Mouse (Mus musculus) frontal cortex, adult 2 months (tissue): ENCODE measurements at regions not wholly inside any gene's neighbourhood (a gene's known extent, or its start where the extent isn't known, plus 50 kb on each side); places are given as distances from the start of the nearest gene placed in this dataset.

Source experiments
- DNase-seq, 2 experiments: peaks; one replicate each; pipeline ENCODE4 v3.0.0; 2022; ENCODE audit warnings: low spot score in 1 of 2; ENCODE audit errors: extremely low spot score in 1 of 2

- no peak for DNase-seq
Measured at GRCm38 (mm10) chr8:77842392-77843139, 118.3 kb upstream of the Ednra start.

DNA sequence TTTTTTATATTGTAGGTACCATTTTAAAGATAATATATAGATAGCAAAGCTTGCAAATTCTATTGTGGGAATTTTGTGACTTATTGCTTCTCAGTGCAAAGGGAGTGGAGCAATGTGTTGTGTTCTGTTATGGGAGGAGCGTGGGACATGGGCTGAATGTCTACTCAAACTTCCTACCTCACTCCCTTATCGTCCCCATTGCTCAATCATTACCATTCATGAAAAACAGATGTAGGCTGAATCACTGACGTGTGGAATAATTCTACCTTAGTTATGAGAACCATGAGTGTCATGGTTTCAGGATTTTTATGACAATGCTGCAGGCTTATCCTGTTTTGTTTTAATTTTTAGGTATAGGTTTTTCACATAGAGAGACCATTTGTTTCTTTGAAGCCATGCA, 119.0 kb upstream of the Ednra start:
- DNase-seq, result no peak

GRCm38 (mm10) chr8:77850523-77850922, 126.3 kb upstream of the Ednra start:
- no peak for DNase-seq

- DNase-seq, result no peak
Measured at GRCm38 (mm10) chr8:77870264-77870663, 146.0 kb upstream of the Ednra start.

DNA sequence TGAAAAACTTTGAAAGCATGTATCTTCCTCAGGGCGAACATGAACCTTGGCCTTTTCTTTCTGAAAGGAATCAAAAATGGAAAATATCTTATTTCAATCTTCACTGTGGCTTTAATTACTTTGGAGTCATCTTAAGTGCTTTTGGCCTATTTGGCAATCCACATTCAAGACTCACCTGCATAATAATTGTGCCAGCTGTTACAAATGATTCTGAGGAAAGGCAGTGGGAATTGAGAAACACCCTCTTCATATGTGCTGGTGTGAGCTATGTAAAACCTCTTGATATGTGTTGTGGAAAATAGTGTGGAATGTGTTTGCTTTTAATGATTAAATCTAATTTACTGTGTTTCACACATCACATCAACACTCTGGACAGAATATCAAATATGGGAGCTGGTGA, 148.5 kb upstream of the Ednra start:
- no peak for DNase-seq

GRCm38 (mm10) chr8:77919776-77920175, 195.5 kb upstream of the Ednra start:
- DNase-seq, result no peak

GRCm38 (mm10) chr8:77921868-77922267, 197.6 kb upstream of the Ednra start:
- no peak for DNase-seq

- DNase-seq, result no peak
Measured at GRCm38 (mm10) chr8:77947702-77948101, 223.4 kb upstream of the Ednra start.

DNA sequence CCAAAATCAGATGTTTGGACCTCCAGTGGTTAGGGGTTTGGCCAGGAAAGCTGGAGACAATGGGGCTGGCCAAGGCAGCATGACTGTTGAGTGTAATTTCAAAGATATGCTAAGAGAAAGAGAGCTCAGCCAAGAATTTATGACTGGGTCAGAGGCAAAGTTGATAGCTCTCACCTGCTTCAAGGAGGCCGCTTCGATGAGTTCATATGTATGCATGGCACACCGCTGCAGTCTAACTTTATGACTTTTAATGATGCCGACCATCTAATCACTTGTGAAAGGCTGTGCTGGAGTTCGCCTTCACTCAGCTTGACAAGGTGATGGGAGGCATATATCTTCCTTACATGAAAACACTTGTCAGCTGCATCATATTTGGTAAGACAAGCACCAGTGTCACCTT, 225.4 kb upstream of the Ednra start:
- no peak for DNase-seq

- DNase-seq, result no peak
Measured at GRCm38 (mm10) chr8:77958814-77959372, 234.6 kb upstream of the Ednra start.

DNA sequence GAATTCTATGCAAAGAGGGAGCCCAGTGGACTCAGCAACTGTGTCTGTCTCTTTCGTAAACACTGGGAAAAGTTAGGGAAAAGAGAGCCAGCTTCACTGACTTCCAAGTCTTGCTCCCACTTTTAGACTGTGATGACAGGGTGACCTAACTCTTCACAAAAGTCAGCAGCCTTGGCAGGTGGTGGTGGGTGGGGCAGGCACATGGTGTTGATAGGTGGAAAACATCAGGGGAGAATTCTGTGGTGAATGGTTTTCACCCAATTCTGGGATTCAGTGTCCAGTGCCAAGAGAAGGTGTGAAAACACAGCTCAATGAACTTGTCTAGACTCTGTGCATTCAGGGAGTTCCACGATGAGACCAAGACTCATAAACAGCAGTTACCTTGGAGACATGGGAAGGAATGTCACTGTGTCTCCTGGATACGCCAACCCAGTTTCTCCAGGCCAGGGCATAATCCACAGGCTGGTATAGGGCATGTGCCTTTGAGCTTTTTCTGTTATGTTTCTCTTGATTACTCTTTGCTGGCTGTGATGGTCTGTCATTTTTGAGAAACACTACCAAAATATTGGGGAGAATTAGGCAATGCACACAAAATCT, 238.9 kb upstream of the Ednra start:
- DNase-seq, result no peak

- no peak for DNase-seq
Measured at GRCm38 (mm10) chr8:77970378-77970777, 242.7 kb upstream of the Ttc29 start.

DNA sequence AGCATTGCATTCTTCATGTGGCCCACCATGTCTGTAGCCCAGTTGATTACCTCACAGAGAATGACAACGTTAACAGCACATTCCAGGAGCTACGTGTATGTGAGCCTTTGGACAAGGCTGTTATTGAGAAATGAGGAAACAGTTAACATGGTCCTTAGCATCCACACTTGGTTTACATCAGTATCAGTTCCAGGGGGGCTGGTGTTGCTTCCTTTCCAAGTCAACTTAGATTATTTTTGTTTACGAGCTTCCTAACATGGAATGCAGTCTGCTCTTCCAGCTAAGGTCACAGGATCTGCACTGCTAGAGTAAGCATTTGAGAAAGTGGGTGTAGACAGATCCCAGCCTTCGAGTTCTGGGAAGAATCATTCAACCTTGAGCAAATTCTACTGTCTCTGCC, 239.4 kb upstream of the Ttc29 start:
- DNase-seq, result no peak

DNA sequence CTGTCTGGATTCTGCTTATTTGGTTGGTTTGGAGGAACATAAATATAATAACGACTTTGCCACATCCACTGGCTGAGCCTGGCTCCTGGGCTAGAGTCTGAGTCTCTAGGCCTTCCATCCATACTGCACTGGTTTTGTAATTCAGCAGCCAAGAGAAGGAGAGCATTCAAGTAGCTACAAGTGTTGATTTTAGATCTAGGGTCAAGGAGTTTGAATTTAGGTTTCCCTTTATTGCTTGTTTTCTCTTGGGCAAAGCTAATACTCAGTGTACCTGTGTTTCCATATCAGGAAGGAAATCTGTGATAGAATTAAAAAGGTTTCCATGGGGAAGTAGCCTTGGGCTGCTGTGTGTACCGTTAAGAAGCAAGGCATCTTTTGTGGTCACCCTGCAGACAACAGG, 234.0 kb upstream of the Ttc29 start:
- no peak for DNase-seq

DNA sequence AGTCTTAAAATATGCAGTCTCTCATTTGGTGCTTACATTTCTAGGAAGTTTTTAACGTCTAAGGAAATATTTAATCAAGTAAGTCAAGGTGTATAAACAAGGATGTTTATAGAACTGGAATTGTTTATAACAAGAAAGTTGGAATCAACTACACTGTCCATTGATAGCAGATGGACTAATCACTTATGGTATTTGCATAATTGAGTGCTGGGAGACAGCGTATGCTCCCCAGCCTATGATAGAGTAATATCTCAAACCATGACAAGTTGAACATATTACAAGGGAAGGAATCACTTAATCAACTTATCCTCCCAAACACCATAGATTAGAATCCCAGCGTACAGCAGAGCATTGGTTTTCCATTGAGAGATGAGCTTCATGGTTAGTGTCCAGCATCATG, 232.4 kb upstream of the Ttc29 start:
- no peak for DNase-seq

- DNase-seq, result no peak
Measured at GRCm38 (mm10) chr8:77982031-77982430, 231.1 kb upstream of the Ttc29 start.

DNA sequence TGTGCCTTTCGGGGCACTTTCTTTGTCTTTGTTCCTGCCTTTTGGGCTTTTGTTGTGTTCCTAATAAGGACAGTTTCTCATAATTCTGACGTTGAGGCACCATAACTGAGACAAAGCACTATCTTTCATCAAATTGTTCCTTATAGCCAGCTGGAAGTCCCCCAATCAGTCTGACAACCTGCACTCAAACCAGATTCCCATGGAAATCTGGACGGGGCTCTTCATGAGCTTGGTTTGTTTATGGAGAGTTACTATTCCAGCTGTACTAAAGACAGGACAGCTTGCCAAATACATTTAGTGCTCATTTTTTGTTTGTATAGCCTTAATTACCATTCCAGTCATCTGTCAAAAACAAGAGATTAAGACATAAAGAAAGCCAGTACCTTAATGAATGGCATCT, 229.6 kb upstream of the Ttc29 start:
- DNase-seq, result no peak

- no peak for DNase-seq
Measured at GRCm38 (mm10) chr8:77987237-77987636, 225.9 kb upstream of the Ttc29 start.

GRCm38 (mm10) chr8:77988291-77989056, 224.6 kb upstream of the Ttc29 start:
- no peak for DNase-seq

GRCm38 (mm10) chr8:77991050-77991449, 222.0 kb upstream of the Ttc29 start:
- DNase-seq, result no peak

- DNase-seq, result no peak
Measured at GRCm38 (mm10) chr8:78000303-78000702, 212.8 kb upstream of the Ttc29 start.
